Mouse (Mus musculus): ENCODE results near the gene Mypn.

Gene Mypn

DNA sequence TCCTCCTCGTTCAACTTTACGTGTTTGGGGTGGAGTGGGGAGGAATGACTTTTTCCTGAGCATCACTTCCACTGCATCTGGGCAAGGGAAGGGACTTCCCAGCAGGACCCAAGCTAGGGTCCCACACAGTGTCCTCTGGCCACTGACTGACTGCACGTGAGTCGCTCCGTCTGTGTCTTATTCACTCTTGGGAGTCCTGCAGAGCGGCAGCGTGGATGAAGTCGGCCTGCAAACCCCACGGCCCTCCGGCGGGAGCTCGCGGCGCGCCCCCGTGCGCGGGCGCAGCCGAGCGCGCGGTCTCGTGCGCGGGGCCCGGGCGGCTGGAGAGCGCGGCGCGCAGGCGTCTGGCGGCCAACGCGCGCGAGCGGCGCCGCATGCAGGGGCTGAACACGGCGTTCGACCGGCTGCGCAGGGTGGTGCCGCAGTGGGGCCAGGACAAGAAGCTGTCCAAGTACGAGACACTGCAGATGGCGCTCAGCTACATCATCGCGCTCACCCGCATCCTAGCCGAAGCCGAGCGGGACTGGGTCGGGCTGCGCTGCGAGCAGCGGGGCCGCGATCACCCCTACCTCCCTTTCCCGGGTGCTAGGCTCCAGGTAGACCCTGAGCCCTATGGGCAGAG is 103.7 kb downstream of the Mypn start:
- WGBS = under 1% methylated on average over 57 of the region's 62 CpGs

DNA sequence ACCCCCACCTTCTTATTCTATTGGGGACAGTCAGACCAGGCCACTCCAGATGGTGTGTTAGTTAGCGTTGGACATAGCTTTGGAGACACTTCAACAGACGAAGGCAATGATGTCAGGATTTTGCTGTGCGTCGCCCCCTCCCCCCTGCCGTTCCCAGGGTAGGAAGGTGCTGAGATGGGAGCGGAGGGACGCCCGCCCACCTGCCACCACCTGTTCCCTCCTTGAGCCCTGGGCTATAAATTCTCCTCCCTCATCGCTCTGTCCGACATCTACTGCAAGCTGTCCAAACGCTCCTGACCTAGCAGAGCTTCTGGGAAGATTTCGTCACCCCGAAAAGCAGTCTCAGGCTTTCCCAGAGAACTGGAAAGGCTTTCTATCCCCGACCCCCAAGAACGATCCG is 104.2 kb downstream of the Mypn start, which contains the start of gene Atoh7:
Gene Atoh7 (plus strand): TSS at position 131 of the 400 bp plus-strand sequence.
- WGBS = 10% methylated on average over 16 of the region's 16 CpGs

DNA sequence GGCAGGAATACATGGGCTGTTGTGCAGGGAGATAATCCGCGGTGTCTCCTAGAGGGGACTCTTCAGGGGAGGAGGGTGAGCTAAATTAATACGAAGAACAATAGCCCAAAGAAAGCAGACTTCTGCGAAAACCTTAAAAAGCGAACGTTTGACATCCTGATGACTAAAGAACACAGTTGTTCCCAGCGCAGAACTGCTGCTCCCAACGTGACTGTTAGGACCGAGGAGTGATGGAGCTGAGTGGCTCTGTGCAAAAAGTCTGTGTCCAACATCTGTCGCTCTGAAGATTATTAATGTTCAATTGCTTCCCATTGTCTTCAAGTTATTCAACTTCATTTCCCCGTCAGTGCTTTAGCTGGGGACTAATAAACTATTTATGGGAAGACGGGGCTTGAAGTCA is 105.6 kb downstream of the Mypn start:
- 79% methylated on average over 12 of the region's 12 CpGs for WGBS

DNA sequence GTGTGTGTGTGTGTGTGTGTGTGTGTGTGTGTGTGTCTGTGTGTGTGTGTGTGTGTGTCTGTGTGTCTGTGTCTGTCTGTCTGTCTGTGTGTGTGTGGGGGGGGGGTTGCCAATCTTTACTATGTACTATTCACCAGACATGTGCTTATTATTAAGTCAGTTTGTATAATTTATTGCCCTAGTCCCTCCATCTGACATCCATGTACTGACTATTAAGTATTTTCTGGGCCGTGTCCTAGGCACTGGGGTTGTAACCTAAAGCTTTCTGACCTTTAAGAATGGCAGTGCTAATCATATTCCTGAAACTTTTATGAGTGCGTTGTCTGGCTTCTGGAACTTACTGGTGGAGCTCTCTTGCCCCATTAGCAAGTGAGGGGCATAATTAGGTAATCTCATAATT is 107.0 kb downstream of the Mypn start:
- 87% methylated on average over 2 of the region's 2 CpGs for WGBS

- 69% methylated on average over 10 of the region's 10 CpGs for WGBS
Measured at GRCm38 (mm10) chr10:63092616-63093550, 110.9 kb downstream of the Mypn start.

- 88% methylated on average over 7 of the region's 7 CpGs for WGBS
Measured at GRCm38 (mm10) chr10:63091915-63092314, 111.8 kb downstream of the Mypn start.

GRCm38 (mm10) chr10:63089758-63090571 is 113.8 kb downstream of the Mypn start:
- 4% methylated on average over 26 of the region's 26 CpGs for WGBS

- 57% methylated on average over 8 of the region's 8 CpGs for WGBS
Measured at GRCm38 (mm10) chr10:63089103-63089757, 114.5 kb downstream of the Mypn start.

DNA sequence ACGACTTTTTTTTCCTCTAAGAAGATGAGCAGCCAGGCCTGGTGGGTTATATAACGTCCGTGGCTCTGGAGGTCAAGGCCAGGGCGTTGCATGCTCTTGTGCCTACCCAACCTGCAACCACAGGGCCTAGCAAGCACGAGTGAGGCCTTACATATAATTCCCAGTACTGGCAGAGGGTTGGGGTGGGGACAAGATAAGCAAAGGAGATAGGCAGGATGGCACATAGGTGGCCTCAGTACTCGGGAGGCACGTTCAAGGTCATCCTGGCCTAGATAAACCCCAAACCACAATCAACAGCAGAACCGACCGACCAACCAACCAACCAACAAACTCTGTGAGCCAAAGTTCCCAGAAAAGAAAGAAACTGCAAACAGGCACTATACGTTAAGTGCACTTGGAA is 117.4 kb downstream of the Mypn start:
- WGBS = 93% methylated on average over 10 of the region's 10 CpGs

- WGBS = 10% methylated on average over 5 of the region's 5 CpGs
Measured at GRCm38 (mm10) chr10:63065988-63066387, 137.8 kb downstream of the Mypn start.
